In genomic region chr10:69253075-69253685, GRCm38 (mm10) we compare ENCODE assay signal across 7 mouse cellular contexts. TPM values are rescaled to one million over a fixed set of nuclear protein-coding genes. Genes with fewer than 3 reads are reported as not detected.
DNase-seq lines count a peak whose midpoint lies in the region; ATAC-seq lines count a peak whose summit lies in the region.

No protein-coding gene starts in this region.

- H3K36me3 ChIP-seq in hindbrain, embryonic 14.5 days (replicated peaks; ENCODE audit: control insufficient read depth, insufficient read depth), result no peaks in the 10 kb centered on the region; the same call in 1 of the 2 replicates
- peaks cover 2% of the 10 kb centered on the region; the same call in 1 of the 2 replicates for H3K36me3 ChIP-seq in limb, embryonic 15.5 days

- whole genome bisulfite sequencing in hindbrain, embryonic 14.5 days, result 50% methylated on average over 5 of the region's 5 CpGs
- 13% methylated on average over 5 of the region's 5 CpGs for WGBS in limb, embryonic 15.5 days

- no peak overlapping the region for H3K4me3 ChIP-seq in hindbrain, embryonic 14.5 days (replicated peaks; ENCODE audit: low read length)
- no peak overlapping the region for H3K4me3 ChIP-seq in limb, embryonic 15.5 days

- 0 out of 2 replicates have a peak overlapping the region, but pooled peaks have one; percentile 0 for H3K27ac ChIP-seq in hindbrain, embryonic 14.5 days
- peak overlapping the region; percentile 71 for H3K27ac ChIP-seq in limb, embryonic 15.5 days

- no peaks in the 10 kb centered on the region for H3K27me3 ChIP-seq in hindbrain, embryonic 14.5 days (ENCODE audit: control insufficient read depth, insufficient read depth, low read length)
- no peaks in the 10 kb centered on the region for H3K27me3 ChIP-seq in limb, embryonic 15.5 days

- no peaks in the 10 kb centered on the region for H3K9me3 ChIP-seq in hindbrain, embryonic 14.5 days (ENCODE audit: control insufficient read depth, low read length)
- H3K9me3 ChIP-seq in limb, embryonic 15.5 days, result no peaks in the 10 kb centered on the region

- H3K4me2 ChIP-seq in hindbrain, embryonic 14.5 days (replicated peaks), result no peak overlapping the region
- no peak overlapping the region for H3K4me2 ChIP-seq in limb, embryonic 15.5 days

- no peak overlapping the region for H3K9ac ChIP-seq in hindbrain, embryonic 14.5 days
- no peak overlapping the region for H3K9ac ChIP-seq in limb, embryonic 15.5 days

- no peak for ATAC-seq in hindbrain, embryonic 14.5 days (ENCODE audit: low FRiP score)
- peak; percentile 66; the same call in 1 of the 2 replicates for ATAC-seq in limb, embryonic 15.5 days (ENCODE audit: insufficient number of reproducible peaks, low FRiP score, low TSS enrichment, low read depth)

- peak; percentile 9 for DNase-seq in NIH3T3 (ENCODE audit: low read depth)
- peak; percentile 59 for DNase-seq in embryo, embryonic 10 days (ENCODE audit: low spot score)
- DNase-seq in hindbrain, embryonic 14.5 days (ENCODE audit: low spot score), result no peak
- peak; percentile 75 for DNase-seq in yolk sac, embryonic 10.5 days (ENCODE audit: low spot score)
- DNase-seq in c-Kit-positive CD71-positive TER-119-positive erythroid progenitor cells, embryonic 14.5 days (ENCODE audit: low spot score), result no peak
- no peak for DNase-seq in left cerebral cortex, postnatal 36 days (ENCODE audit: low spot score in 2 of 2)

- peaks cover 16% of the 10 kb centered on the region for H3K4me1 ChIP-seq in hindbrain, embryonic 14.5 days (replicated peaks; ENCODE audit: control insufficient read depth, insufficient read depth, low read length)
- peaks cover 31% of the 10 kb centered on the region for H3K4me1 ChIP-seq in limb, embryonic 15.5 days

- intact Hi-C loops in left cerebral cortex, postnatal 36 days (cut with DNase I), result no loop called here

RNA-seq across cellular contexts. Expression of gene A930033H14Rik, which starts 40.3 kb away (rescaled TPM):
- polyA plus RNA-seq in hindbrain, embryonic 14.5 days (2014; fragmentation: Nextera tagmentation; extraction: Ambion mirVana), result 0.89 and 2.0 TPM in 2 replicates
- polyA plus RNA-seq in limb, embryonic 15.5 days (2015; fragmentation: Nextera tagmentation; extraction: Ambion mirVana), result 3.0 and 3.1 TPM in 2 replicates
- 1 to 10 TPM; 3.0 to 4.2 TPM for total RNA-seq in left cerebral cortex, postnatal 36 days (2021)

Comparison
In these comparisons a context has a peak if more than half of its experiments do, and no peak if none do; other contexts are left out.
1. DNase-seq: peak in NIH3T3 (single experiment), embryo, embryonic 10 days (single experiment) and yolk sac, embryonic 10.5 days (single experiment); none in hindbrain, embryonic 14.5 days (single experiment), c-Kit-positive CD71-positive TER-119-positive erythroid progenitor cells, embryonic 14.5 days (single experiment) and left cerebral cortex, postnatal 36 days (0 of 2).